Mouse (Mus musculus): Measurements from ENCODE around the gene Gucy2g. TPM values are rescaled to one million over a fixed set of nuclear protein-coding genes. Genes with fewer than 3 reads are reported as not detected.

The Gucy2g gene
- polyA plus RNA-seq, 1 experiment from 2014 or later = 0.10 TPM

- H3K4me3 ChIP-seq (ENCODE audit: low read length) = no peak overlapping the region
- H3K9me3 ChIP-seq (ENCODE audit: low read length) = no peaks in the 10 kb centered on the region
- WGBS = 70% methylated on average over 11 of the region's 11 CpGs
- peak overlapping the region; percentile 47; the same call in 1 of the 2 replicates for H3K27ac ChIP-seq (ENCODE audit: low read length)
- ATAC-seq (ENCODE audit: low FRiP score, low TSS enrichment) = peak; percentile 76
- H3K4me1 ChIP-seq (ENCODE audit: insufficient read depth, low read length) = no peaks in the 10 kb centered on the region
- no peaks in the 10 kb centered on the region for H3K36me3 ChIP-seq (ENCODE audit: insufficient read depth, low read length)
- no peak overlapping the region for H3K4me2 ChIP-seq (replicated peaks; ENCODE audit: low read depth, low read length)
- no peak overlapping the region for H3K9ac ChIP-seq (replicated peaks; ENCODE audit: low read length)
- H3K27me3 ChIP-seq (ENCODE audit: insufficient read depth, low read length) = no peaks in the 10 kb centered on the region
Measured at GRCm38 (mm10) chr19:55193717-55194394, 47.2 kb downstream of the Gucy2g start.

DNA sequence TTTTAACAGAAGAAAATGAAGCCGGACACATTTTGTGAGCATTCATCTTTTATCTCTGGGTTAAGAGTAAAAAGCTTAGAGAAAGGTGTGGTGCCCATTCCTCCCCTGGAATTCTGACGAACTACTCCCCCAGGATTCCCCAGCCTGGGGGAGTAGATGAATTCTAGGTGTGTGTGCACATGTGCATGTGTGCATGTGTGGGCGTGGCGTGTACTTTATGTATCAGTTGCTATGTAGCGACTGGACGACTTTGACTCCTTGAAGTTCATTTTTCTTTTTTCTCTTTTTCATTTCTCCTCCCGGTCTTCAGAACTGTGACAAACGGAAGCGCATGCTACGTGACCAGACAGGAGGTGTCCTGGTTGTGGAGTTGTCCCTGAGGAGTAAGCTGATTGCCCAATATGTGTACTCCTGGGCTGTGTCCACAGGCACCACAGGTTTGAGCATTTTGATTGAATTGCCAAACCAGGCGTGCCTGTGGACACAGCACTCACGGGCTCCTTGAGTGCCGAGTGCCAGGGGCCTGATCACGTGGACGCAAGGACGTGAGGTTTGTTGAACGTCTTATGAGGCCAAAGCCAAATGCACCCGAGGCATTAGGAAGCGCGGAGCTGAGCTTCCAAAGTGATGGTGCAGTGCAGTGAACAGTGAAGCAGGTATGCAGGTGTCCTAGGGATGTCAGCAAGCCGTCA, 48.6 kb downstream of the Gucy2g start:
- no peak overlapping the region for H3K4me2 ChIP-seq (replicated peaks; ENCODE audit: low read depth, low read length)
- ATAC-seq (ENCODE audit: low FRiP score, low TSS enrichment) = no peak
- 83% methylated on average over 21 of the region's 21 CpGs for WGBS
- H3K36me3 ChIP-seq (ENCODE audit: insufficient read depth, low read length) = no peaks in the 10 kb centered on the region
- no peaks in the 10 kb centered on the region for H3K4me1 ChIP-seq (ENCODE audit: insufficient read depth, low read length)
- no peak overlapping the region for H3K4me3 ChIP-seq (ENCODE audit: low read length)
- no peaks in the 10 kb centered on the region for H3K9me3 ChIP-seq (ENCODE audit: low read length)
- no peak overlapping the region for H3K9ac ChIP-seq (replicated peaks; ENCODE audit: low read length)
- no peak overlapping the region for H3K27ac ChIP-seq (ENCODE audit: low read length)
- no peaks in the 10 kb centered on the region for H3K27me3 ChIP-seq (ENCODE audit: insufficient read depth, low read length)

GRCm38 (mm10) chr19:55191596-55191995, 49.4 kb downstream of the Gucy2g start:
- Histone ChIP-seq H3K4me2 (replicated peaks; ENCODE audit: low read depth, low read length) (no peak overlapping the region), H3K9ac (replicated peaks; ENCODE audit: low read length) (no peak overlapping the region), H3K27me3 (ENCODE audit: insufficient read depth, low read length) (no peaks in the 10 kb centered on the region), H3K4me3 (ENCODE audit: low read length) (no peak overlapping the region), H3K36me3 (ENCODE audit: insufficient read depth, low read length) (no peaks in the 10 kb centered on the region), H3K9me3 (ENCODE audit: low read length) (no peaks in the 10 kb centered on the region), H3K4me1 (ENCODE audit: insufficient read depth, low read length) (no peaks in the 10 kb centered on the region), H3K27ac (ENCODE audit: low read length) (no peak overlapping the region)
- no peak for ATAC-seq (ENCODE audit: low FRiP score, low TSS enrichment)
- 62% methylated on average over 2 of the region's 2 CpGs for WGBS

- no peaks in the 10 kb centered on the region for H3K4me1 ChIP-seq (ENCODE audit: insufficient read depth, low read length)
- H3K36me3 ChIP-seq (ENCODE audit: insufficient read depth, low read length) = no peaks in the 10 kb centered on the region
- 77% methylated on average over 5 of the region's 5 CpGs for WGBS
- no peak for ATAC-seq (ENCODE audit: low FRiP score, low TSS enrichment)
- no peak overlapping the region for H3K27ac ChIP-seq (ENCODE audit: low read length)
- no peak overlapping the region for H3K4me3 ChIP-seq (ENCODE audit: low read length)
- H3K27me3 ChIP-seq (ENCODE audit: insufficient read depth, low read length) = no peaks in the 10 kb centered on the region
- H3K9me3 ChIP-seq (ENCODE audit: low read length) = no peaks in the 10 kb centered on the region
- H3K4me2 ChIP-seq (replicated peaks; ENCODE audit: low read depth, low read length) = no peak overlapping the region
- no peak overlapping the region for H3K9ac ChIP-seq (replicated peaks; ENCODE audit: low read length)
Measured at GRCm38 (mm10) chr19:55190065-55190464, 51.0 kb downstream of the Gucy2g start.

DNA sequence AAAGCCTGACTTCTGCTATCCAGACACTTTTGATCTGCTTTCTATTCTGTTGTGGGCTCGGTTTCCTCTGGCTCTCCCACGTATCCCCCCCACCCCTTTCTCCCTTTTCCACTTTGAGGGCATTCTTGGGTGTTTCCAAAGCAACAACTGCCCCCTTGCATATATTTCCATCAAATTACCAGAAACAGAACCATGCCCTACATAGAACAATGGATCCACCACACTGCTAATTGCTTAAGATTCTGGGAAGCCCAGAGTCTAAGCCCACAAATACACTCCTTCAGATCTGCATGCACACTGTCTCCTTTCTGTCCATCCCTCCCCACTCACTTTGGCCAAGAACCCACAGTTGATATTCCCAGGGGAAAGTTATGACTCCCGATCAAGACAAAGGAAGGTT, 55.4 kb downstream of the Gucy2g start:
- Histone ChIP-seq H3K9me3 (ENCODE audit: low read length) (no peaks in the 10 kb centered on the region), H3K27ac (ENCODE audit: low read length) (no peak overlapping the region), H3K27me3 (ENCODE audit: insufficient read depth, low read length) (no peaks in the 10 kb centered on the region), H3K9ac (replicated peaks; ENCODE audit: low read length) (no peak overlapping the region), H3K4me2 (replicated peaks; ENCODE audit: low read depth, low read length) (no peak overlapping the region), H3K36me3 (ENCODE audit: insufficient read depth, low read length) (no peaks in the 10 kb centered on the region), H3K4me1 (ENCODE audit: insufficient read depth, low read length) (no peaks in the 10 kb centered on the region), H3K4me3 (ENCODE audit: low read length) (no peak overlapping the region)
- ATAC-seq (ENCODE audit: low FRiP score, low TSS enrichment) = no peak
- WGBS = 60% methylated on average over 3 of the region's 3 CpGs

DNA sequence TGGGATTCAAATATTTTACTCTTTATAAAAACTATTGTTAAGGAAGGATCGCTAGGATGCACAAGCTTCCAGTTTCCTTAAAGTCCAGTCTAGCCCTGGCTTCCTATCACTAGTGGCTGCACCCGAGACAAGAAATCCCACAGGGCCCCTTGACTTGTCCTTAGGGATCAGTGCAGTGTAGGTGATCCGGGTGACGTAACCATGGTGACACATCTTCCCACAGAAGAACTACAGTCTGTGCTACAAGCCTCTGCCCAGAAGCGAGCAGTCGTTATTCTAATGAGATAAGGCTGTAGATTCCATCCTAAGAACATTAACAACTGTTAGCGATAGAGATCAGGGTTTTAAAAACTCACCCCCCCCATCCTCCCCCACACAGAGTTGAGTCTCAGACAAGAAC, 56.0 kb downstream of the Gucy2g start:
- no peak overlapping the region for H3K4me3 ChIP-seq (ENCODE audit: low read length)
- H3K36me3 ChIP-seq (ENCODE audit: insufficient read depth, low read length) = no peaks in the 10 kb centered on the region
- no peaks in the 10 kb centered on the region for H3K4me1 ChIP-seq (ENCODE audit: insufficient read depth, low read length)
- no peak overlapping the region for H3K27ac ChIP-seq (ENCODE audit: low read length)
- ATAC-seq (ENCODE audit: low FRiP score, low TSS enrichment) = no peak
- H3K9ac ChIP-seq (replicated peaks; ENCODE audit: low read length) = no peak overlapping the region
- WGBS = 68% methylated on average over 7 of the region's 7 CpGs
- no peak overlapping the region for H3K4me2 ChIP-seq (replicated peaks; ENCODE audit: low read depth, low read length)
- H3K27me3 ChIP-seq (ENCODE audit: insufficient read depth, low read length) = no peaks in the 10 kb centered on the region
- H3K9me3 ChIP-seq (ENCODE audit: low read length) = no peaks in the 10 kb centered on the region

DNA sequence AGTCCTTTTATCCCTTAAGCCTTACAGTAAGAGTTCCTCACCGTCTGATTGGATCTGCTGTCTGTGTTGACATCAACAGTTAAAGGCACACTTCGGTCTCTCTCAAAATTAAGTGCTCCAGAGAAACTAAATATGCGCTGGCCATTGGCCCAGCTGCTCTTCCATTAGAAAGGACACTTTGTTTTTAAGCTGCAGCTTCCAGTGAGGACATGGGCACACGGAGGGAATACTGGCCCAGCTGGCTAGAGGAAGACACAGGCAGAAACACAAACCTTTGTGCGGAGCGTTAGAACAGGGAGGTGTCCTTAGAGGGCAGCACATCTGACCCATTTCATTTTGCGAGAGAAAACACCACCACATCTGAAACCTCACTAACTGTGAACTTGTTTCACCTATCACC, 56.6 kb downstream of the Gucy2g start:
- Histone ChIP-seq H3K9me3 (ENCODE audit: low read length) (no peaks in the 10 kb centered on the region), H3K4me1 (ENCODE audit: insufficient read depth, low read length) (no peaks in the 10 kb centered on the region), H3K4me2 (replicated peaks; ENCODE audit: low read depth, low read length) (no peak overlapping the region), H3K27me3 (ENCODE audit: insufficient read depth, low read length) (no peaks in the 10 kb centered on the region), H3K36me3 (ENCODE audit: insufficient read depth, low read length) (no peaks in the 10 kb centered on the region), H3K27ac (ENCODE audit: low read length) (no peak overlapping the region), H3K9ac (replicated peaks; ENCODE audit: low read length) (no peak overlapping the region), H3K4me3 (ENCODE audit: low read length) (no peak overlapping the region)
- no peak for ATAC-seq (ENCODE audit: low FRiP score, low TSS enrichment)
- WGBS = 57% methylated on average over 7 of the region's 7 CpGs

- no peaks in the 10 kb centered on the region for H3K4me1 ChIP-seq (ENCODE audit: insufficient read depth, low read length)
- H3K4me3 ChIP-seq (ENCODE audit: low read length) = no peak within 1 kb of the TSS
- 81% methylated on average over 5 of the region's 5 CpGs for WGBS
- H3K36me3 ChIP-seq (ENCODE audit: insufficient read depth, low read length) = no peaks in the 10 kb centered on the region
- no peak for ATAC-seq (ENCODE audit: low FRiP score, low TSS enrichment)
- H3K9ac ChIP-seq (replicated peaks; ENCODE audit: low read length) = no peak within 1 kb of the TSS
- no peak within 1 kb of the TSS for H3K27ac ChIP-seq (ENCODE audit: low read length)
- H3K27me3 ChIP-seq (ENCODE audit: insufficient read depth, low read length) = no peaks in the 10 kb centered on the region
- no peak within 1 kb of the TSS for H3K4me2 ChIP-seq (replicated peaks; ENCODE audit: low read depth, low read length)
- H3K9me3 ChIP-seq (ENCODE audit: low read length) = no peaks in the 10 kb centered on the region
Measured at GRCm38 (mm10) chr19:55180433-55180832, 60.6 kb downstream of the Gucy2g start, which contains the start of gene Tectb. Gene Tectb (plus strand): TSS chr19:55180733.

DNA sequence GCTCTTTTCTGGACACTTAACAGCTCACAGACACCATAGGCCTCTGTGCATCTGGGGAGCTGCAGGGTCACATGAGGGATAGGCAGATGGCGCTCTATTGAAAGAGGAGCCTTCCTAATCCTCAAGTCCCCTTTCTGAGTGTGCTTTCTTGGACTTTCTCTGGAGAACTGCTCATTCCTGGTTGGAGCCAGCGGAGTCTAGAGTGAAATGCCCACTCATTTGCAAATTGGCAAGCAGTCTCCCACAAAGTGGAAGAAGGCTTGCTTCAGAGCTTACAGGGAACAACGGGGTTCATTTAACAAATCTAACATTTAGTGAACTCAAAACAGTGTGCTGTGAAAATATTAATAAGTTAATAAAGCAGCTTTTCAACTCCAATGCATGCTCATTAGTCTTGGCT, 63.9 kb downstream of the Gucy2g start:
- Histone ChIP-seq H3K9me3 (ENCODE audit: low read length) (no peaks in the 10 kb centered on the region), H3K27ac (ENCODE audit: low read length) (no peak overlapping the region), H3K36me3 (ENCODE audit: insufficient read depth, low read length) (no peaks in the 10 kb centered on the region), H3K4me2 (replicated peaks; ENCODE audit: low read depth, low read length) (no peak overlapping the region), H3K27me3 (ENCODE audit: insufficient read depth, low read length) (no peaks in the 10 kb centered on the region), H3K4me3 (ENCODE audit: low read length) (no peak overlapping the region), H3K4me1 (ENCODE audit: insufficient read depth, low read length) (no peaks in the 10 kb centered on the region), H3K9ac (replicated peaks; ENCODE audit: low read length) (no peak overlapping the region)
- no peak for ATAC-seq (ENCODE audit: low FRiP score, low TSS enrichment)
- 87% methylated on average over 3 of the region's 3 CpGs for WGBS

- Histone ChIP-seq H3K4me2 (replicated peaks; ENCODE audit: low read depth, low read length) (no peak overlapping the region), H3K4me3 (ENCODE audit: low read length) (no peak overlapping the region), H3K27ac (ENCODE audit: low read length) (no peak overlapping the region), H3K9me3 (ENCODE audit: low read length) (peaks cover 9% of the 10 kb centered on the region), H3K4me1 (ENCODE audit: insufficient read depth, low read length) (no peaks in the 10 kb centered on the region), H3K9ac (replicated peaks; ENCODE audit: low read length) (no peak overlapping the region), H3K36me3 (ENCODE audit: insufficient read depth, low read length) (no peaks in the 10 kb centered on the region), H3K27me3 (ENCODE audit: insufficient read depth, low read length) (no peaks in the 10 kb centered on the region)
- WGBS = 46% methylated on average over 1 of the region's 1 CpGs
- no peak for ATAC-seq (ENCODE audit: low FRiP score, low TSS enrichment)
Measured at GRCm38 (mm10) chr19:55171585-55171984, 69.5 kb downstream of the Gucy2g start.
